Mouse (Mus musculus): ENCODE data around the gene Il1rapl2. TPM values are rescaled to one million over a fixed set of nuclear protein-coding genes. Genes with fewer than 3 reads are reported as not detected.

Il1rapl2 gene
- polyA plus RNA-seq, 1 experiment from 2014 or later, result 0.60 TPM

GRCm38 (mm10) chrX:137809526-137809925 is 239.1 kb downstream of the Il1rapl2 start:
- no peak for ATAC-seq (ENCODE audit: low FRiP score)

GRCm38 (mm10) chrX:137812151-137812550 is 241.7 kb downstream of the Il1rapl2 start:
- H3K4me2 ChIP-seq, result no peak overlapping the region
- no peak for ATAC-seq (ENCODE audit: low FRiP score)
- H3K4me1 ChIP-seq, result no peaks in the 10 kb centered on the region
- no peak overlapping the region for H3K9ac ChIP-seq
- no peaks in the 10 kb centered on the region for H3K9me3 ChIP-seq
- no peaks in the 10 kb centered on the region for H3K27me3 ChIP-seq
- WGBS, result 56% methylated on average over 1 of the region's 1 CpGs
- H3K27ac ChIP-seq, result no peak overlapping the region
- no peaks in the 10 kb centered on the region for H3K36me3 ChIP-seq (replicated peaks)
- H3K4me3 ChIP-seq (replicated peaks), result no peak overlapping the region

More at GRCm38 (mm10) chrX:137809526-137809925, 239.1 kb downstream of the Il1rapl2 start:
- Histone ChIP-seq H3K9me3 (no peaks in the 10 kb centered on the region), H3K9ac (no peak overlapping the region), H3K4me2 (no peak overlapping the region), H3K36me3 (replicated peaks) (no peaks in the 10 kb centered on the region), H3K4me1 (no peaks in the 10 kb centered on the region), H3K4me3 (replicated peaks) (no peak overlapping the region), H3K27me3 (no peaks in the 10 kb centered on the region), H3K27ac (no peak overlapping the region)
- WGBS, result 66% methylated on average over 3 of the region's 3 CpGs

GRCm38 (mm10) chrX:137848936-137849335 is 278.5 kb downstream of the Il1rapl2 start:
- WGBS, result 64% methylated on average over 3 of the region's 3 CpGs
- H3K4me1 ChIP-seq, result no peaks in the 10 kb centered on the region
- H3K27ac ChIP-seq, result no peak overlapping the region
- H3K9me3 ChIP-seq, result no peaks in the 10 kb centered on the region
- H3K27me3 ChIP-seq, result no peaks in the 10 kb centered on the region
- H3K4me2 ChIP-seq, result no peak overlapping the region
- H3K4me3 ChIP-seq (replicated peaks), result no peak overlapping the region
- no peaks in the 10 kb centered on the region for H3K36me3 ChIP-seq (replicated peaks)
- no peak for ATAC-seq (ENCODE audit: low FRiP score)
- no peak overlapping the region for H3K9ac ChIP-seq

GRCm38 (mm10) chrX:137923490-137923889 is 353.1 kb downstream of the Il1rapl2 start:
- no peak for ATAC-seq (ENCODE audit: low FRiP score)
- Histone ChIP-seq H3K9ac (no peak overlapping the region), H3K36me3 (replicated peaks) (no peaks in the 10 kb centered on the region), H3K4me1 (no peaks in the 10 kb centered on the region), H3K9me3 (no peaks in the 10 kb centered on the region), H3K4me2 (no peak overlapping the region), H3K27me3 (no peaks in the 10 kb centered on the region), H3K27ac (no peak overlapping the region), H3K4me3 (replicated peaks) (no peak overlapping the region)

GRCm38 (mm10) chrX:137926835-137927234 is 356.4 kb downstream of the Il1rapl2 start:
- H3K9me3 ChIP-seq, result no peaks in the 10 kb centered on the region
- ATAC-seq (ENCODE audit: low FRiP score), result no peak
- H3K27me3 ChIP-seq, result no peaks in the 10 kb centered on the region
- no peak overlapping the region for H3K27ac ChIP-seq
- no peak overlapping the region for H3K4me2 ChIP-seq
- no peaks in the 10 kb centered on the region for H3K4me1 ChIP-seq
- no peak overlapping the region for H3K4me3 ChIP-seq (replicated peaks)
- 52% methylated on average over 2 of the region's 2 CpGs for WGBS
- no peaks in the 10 kb centered on the region for H3K36me3 ChIP-seq (replicated peaks)
- H3K9ac ChIP-seq, result no peak overlapping the region

- no peak for ATAC-seq (ENCODE audit: low FRiP score)
- Histone ChIP-seq H3K4me2 (no peak overlapping the region), H3K36me3 (replicated peaks) (no peaks in the 10 kb centered on the region), H3K4me1 (no peaks in the 10 kb centered on the region), H3K9me3 (no peaks in the 10 kb centered on the region), H3K27ac (no peak overlapping the region), H3K27me3 (no peaks in the 10 kb centered on the region), H3K9ac (no peak overlapping the region), H3K4me3 (replicated peaks) (no peak overlapping the region)
- 89% methylated on average over 1 of the region's 1 CpGs for WGBS
Observed at GRCm38 (mm10) chrX:137947741-137948140, 377.3 kb downstream of the Il1rapl2 start.

GRCm38 (mm10) chrX:137971306-137971705 is 400.9 kb downstream of the Il1rapl2 start:
- ATAC-seq (ENCODE audit: low FRiP score), result no peak
- WGBS, result 82% methylated on average over 5 of the region's 5 CpGs
- Histone ChIP-seq H3K4me2 (no peak overlapping the region), H3K4me3 (replicated peaks) (no peak overlapping the region), H3K27me3 (no peaks in the 10 kb centered on the region), H3K27ac (no peak overlapping the region), H3K36me3 (replicated peaks) (no peaks in the 10 kb centered on the region), H3K9ac (no peak overlapping the region), H3K9me3 (no peaks in the 10 kb centered on the region), H3K4me1 (no peaks in the 10 kb centered on the region)

- ATAC-seq (ENCODE audit: low FRiP score), result no peak
- 92% methylated on average over 3 of the region's 3 CpGs for WGBS
- no peak overlapping the region for H3K9ac ChIP-seq
- H3K4me2 ChIP-seq, result no peak overlapping the region
- no peaks in the 10 kb centered on the region for H3K9me3 ChIP-seq
- H3K4me3 ChIP-seq (replicated peaks), result no peak overlapping the region
- no peaks in the 10 kb centered on the region for H3K27me3 ChIP-seq
- H3K36me3 ChIP-seq (replicated peaks), result no peaks in the 10 kb centered on the region
- no peak overlapping the region for H3K27ac ChIP-seq
- H3K4me1 ChIP-seq, result no peaks in the 10 kb centered on the region
Observed at GRCm38 (mm10) chrX:138043113-138043512, 472.7 kb downstream of the Il1rapl2 start.

- Histone ChIP-seq H3K9me3 (no peaks in the 10 kb centered on the region), H3K4me3 (replicated peaks) (no peak overlapping the region), H3K9ac (no peak overlapping the region), H3K27ac (no peak overlapping the region), H3K36me3 (replicated peaks) (no peaks in the 10 kb centered on the region), H3K4me1 (no peaks in the 10 kb centered on the region), H3K27me3 (no peaks in the 10 kb centered on the region), H3K4me2 (no peak overlapping the region)
- no peak for ATAC-seq (ENCODE audit: low FRiP score)
- 87% methylated on average over 6 of the region's 6 CpGs for WGBS
Observed at GRCm38 (mm10) chrX:138103954-138104353, 533.5 kb downstream of the Il1rapl2 start.

- no peak overlapping the region for H3K4me2 ChIP-seq
- no peaks in the 10 kb centered on the region for H3K4me1 ChIP-seq
- no peaks in the 10 kb centered on the region for H3K36me3 ChIP-seq (replicated peaks)
- H3K27me3 ChIP-seq, result no peaks in the 10 kb centered on the region
- H3K4me3 ChIP-seq (replicated peaks), result no peak overlapping the region
- no peak overlapping the region for H3K9ac ChIP-seq
- WGBS, result 65% methylated on average over 3 of the region's 3 CpGs
- no peaks in the 10 kb centered on the region for H3K9me3 ChIP-seq
- H3K27ac ChIP-seq, result no peak overlapping the region
- no peak for ATAC-seq (ENCODE audit: low FRiP score)
Observed at GRCm38 (mm10) chrX:138104668-138105067, 534.3 kb downstream of the Il1rapl2 start.

GRCm38 (mm10) chrX:138170146-138170545 is 599.7 kb downstream of the Il1rapl2 start:
- ATAC-seq (ENCODE audit: low FRiP score), result no peak
- Histone ChIP-seq H3K27me3 (peaks cover 4% of the 10 kb centered on the region; the same call in 1 of the 2 replicates), H3K4me2 (no peak overlapping the region), H3K27ac (no peak overlapping the region), H3K4me1 (no peaks in the 10 kb centered on the region), H3K4me3 (replicated peaks) (no peak overlapping the region), H3K9me3 (no peaks in the 10 kb centered on the region), H3K36me3 (replicated peaks) (no peaks in the 10 kb centered on the region), H3K9ac (no peak overlapping the region)
- WGBS, result 15% methylated on average over 3 of the region's 3 CpGs

GRCm38 (mm10) chrX:138209480-138209879 is 639.1 kb downstream of the Il1rapl2 start, which contains the start of gene Tex13a:
Gene Tex13a (minus strand): TSS chrX:138209580.
- Histone ChIP-seq H3K4me2 (no peak within 1 kb of the TSS), H3K27ac (no peak within 1 kb of the TSS), H3K4me1 (no peaks in the 10 kb centered on the region), H3K27me3 (no peaks in the 10 kb centered on the region; the same call in 1 of the 2 replicates), H3K4me3 (replicated peaks) (no peak within 1 kb of the TSS), H3K9ac (no peak within 1 kb of the TSS), H3K36me3 (replicated peaks) (no peaks in the 10 kb centered on the region), H3K9me3 (no peaks in the 10 kb centered on the region)
- ATAC-seq (ENCODE audit: low FRiP score), result no peak
- 92% methylated on average over 3 of the region's 3 CpGs for WGBS

- no peaks in the 10 kb centered on the region for H3K4me1 ChIP-seq
- no peaks in the 10 kb centered on the region for H3K27me3 ChIP-seq
- no peak overlapping the region for H3K4me3 ChIP-seq (replicated peaks)
- H3K27ac ChIP-seq, result no peak overlapping the region
- H3K9me3 ChIP-seq, result no peaks in the 10 kb centered on the region
- no peaks in the 10 kb centered on the region for H3K36me3 ChIP-seq (replicated peaks)
- H3K4me2 ChIP-seq, result no peak overlapping the region
- WGBS, result 68% methylated on average over 4 of the region's 4 CpGs
- ATAC-seq (ENCODE audit: low FRiP score), result no peak
- no peak overlapping the region for H3K9ac ChIP-seq
Observed at GRCm38 (mm10) chrX:138234626-138235025, 664.2 kb downstream of the Il1rapl2 start.

All from forebrain, embryonic 12.5 days (tissue).